Mouse (Mus musculus) adipocyte (in vitro differentiated cells): ENCODE measurements at regions not wholly inside any gene's neighbourhood (a gene's known extent, or its start where the extent isn't known, plus 50 kb on each side); places are given as distances from the start of the nearest gene placed in this dataset.
"Not testable (repeated sequence)": the region's sequence is repeated elsewhere in the genome, so short reads cannot be mapped to it uniquely, and the experiment has no call there.

Source experiments
- DNase-seq: peaks from one replicate; pipeline ENCODE4 v3.0.0-alpha.2; 2016; ENCODE audit warnings: low spot score

DNA sequence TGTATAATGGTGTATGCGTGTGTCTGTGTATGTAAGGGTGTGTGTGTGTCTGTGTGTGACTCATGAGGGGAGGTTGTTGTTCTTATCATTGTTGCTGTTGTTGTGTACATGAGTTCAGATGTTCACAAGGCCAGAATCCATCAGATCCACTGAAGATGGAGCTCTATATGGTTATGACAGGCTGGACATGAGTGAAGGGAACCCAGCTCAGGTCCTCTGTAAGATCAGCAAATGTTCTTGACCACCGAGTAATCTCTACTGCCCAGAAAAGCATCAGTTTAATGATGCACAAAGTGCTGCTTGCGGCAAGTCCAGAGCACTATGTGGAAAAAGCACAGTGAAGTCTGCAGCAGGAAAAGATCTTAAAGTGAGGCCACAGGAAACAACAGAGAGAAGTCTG lies 77.5 kb downstream of the Gm15319 start:
- DNase-seq = not testable (repeated sequence)

GRCm38 (mm10) chr8:20284856-20285255 lies 78.2 kb downstream of the Gm15319 start:
- DNase-seq = not testable (repeated sequence)

GRCm38 (mm10) chr8:20283141-20283540 lies 79.9 kb downstream of the Gm15319 start:
- not testable (repeated sequence) for DNase-seq

DNA sequence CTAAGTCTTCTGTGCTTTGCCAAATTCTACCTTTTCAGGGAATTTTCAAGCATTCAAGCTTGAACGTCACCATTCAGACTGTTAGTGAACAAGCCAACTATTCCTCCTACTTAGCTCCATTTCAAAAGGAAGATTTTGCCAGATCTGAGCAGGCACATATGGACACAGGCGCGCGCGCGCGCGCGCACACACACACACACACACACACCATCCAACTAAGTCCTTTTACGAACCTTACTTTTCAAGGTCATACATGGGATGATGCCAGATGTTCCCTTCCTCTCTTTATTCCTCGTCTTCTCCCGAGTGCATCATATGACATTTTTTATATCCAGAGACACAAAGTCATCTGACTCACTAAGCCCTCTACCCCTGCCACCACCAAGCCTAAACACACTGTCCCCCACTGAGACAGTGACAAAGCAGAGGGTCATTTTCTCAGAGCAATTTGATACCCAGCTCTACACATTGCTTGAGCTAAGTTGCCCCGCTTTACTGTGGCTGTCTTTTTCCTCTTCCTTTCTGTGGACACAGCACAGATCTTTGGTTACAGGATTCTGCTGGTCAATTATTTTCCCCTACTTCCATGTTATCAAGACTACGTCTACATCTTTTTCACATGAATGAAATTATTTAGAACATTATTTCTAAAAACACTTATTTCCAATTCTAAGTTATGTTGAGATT lies 81.7 kb downstream of the Gm15319 start:
- not testable (repeated sequence) for DNase-seq

DNA sequence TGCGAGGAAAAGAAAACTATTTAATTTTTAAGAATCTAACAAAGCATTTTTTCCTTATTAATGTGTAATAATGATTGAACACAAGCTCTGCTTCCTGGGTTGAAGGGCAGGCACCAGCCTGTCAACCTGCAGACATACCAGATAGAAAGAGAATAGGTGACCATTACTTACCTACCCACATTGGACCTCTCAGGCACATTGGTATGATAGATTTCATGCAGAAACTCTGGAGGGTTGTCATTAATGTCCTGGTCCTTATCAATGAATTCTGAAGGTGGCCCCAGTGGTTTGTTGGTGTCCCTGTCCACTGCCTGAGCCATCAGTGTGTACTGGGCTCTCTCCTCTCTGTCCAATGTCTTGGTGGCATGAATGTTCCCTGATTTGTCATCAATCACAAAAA lies 85.3 kb downstream of the Gm15319 start:
- DNase-seq = not testable (repeated sequence)

- DNase-seq = not testable (repeated sequence)
Measured at GRCm38 (mm10) chr8:20276661-20277060, 86.3 kb downstream of the Gm15319 start.

- DNase-seq = not testable (repeated sequence)
Measured at GRCm38 (mm10) chr8:20273844-20274243, 89.2 kb downstream of the Gm15319 start.

DNA sequence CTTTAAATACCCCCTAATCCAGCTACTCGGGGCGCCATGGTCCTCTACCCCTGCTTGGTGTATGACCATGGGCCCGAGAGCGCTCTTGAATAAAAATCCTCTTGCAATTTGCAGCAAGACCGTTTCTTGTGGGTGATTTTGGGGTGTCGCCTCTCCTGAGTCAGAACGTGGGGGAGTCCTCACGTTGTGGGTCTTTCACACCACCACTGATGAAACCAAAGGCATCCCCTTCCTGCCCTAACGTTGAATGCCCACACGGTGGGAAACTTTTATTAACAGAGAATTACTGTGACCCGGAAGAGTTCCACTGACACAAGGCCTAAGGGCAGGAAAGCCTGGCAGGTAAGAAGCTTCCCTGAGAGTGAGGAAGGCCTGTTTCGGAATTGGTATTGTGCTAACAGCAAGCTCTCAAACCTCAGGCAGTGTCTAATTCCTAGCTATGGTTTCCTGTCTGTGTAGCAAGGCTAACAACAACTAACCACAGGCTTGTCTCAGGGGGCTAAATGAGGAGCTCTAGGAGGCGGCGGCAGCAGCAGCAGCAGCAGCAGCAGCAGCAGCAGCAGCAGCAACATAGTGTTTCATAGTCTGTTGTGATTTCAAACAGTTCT lies 95.4 kb downstream of the Gm15319 start:
- DNase-seq = not testable (repeated sequence)

DNA sequence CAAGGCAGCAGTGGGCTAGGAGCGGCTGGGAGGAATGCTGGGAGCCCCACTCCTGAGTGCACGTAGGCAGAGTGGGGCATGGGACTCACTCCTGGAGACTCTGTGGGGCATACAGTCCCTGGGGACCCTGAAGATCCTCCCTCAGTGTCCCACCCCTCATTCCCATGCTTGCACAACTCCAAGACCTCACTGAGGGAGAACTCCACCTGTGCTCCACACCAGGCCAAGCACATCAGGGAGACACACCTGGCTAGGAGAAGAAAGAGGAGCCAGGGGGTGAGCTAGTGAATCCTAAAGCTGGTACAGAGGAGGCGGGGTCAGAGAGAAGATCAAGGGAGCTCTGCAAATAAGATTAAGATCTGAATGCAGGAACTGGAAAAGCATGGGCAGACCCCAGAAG lies 96.2 kb downstream of the Gm15319 start:
- not testable (repeated sequence) for DNase-seq

GRCm38 (mm10) chr8:20264612-20265011 lies 98.4 kb downstream of the Gm15319 start:
- not testable (repeated sequence) for DNase-seq

- DNase-seq = not testable (repeated sequence)
Measured at GRCm38 (mm10) chr8:20264106-20264505, 98.9 kb downstream of the Gm15319 start.

DNA sequence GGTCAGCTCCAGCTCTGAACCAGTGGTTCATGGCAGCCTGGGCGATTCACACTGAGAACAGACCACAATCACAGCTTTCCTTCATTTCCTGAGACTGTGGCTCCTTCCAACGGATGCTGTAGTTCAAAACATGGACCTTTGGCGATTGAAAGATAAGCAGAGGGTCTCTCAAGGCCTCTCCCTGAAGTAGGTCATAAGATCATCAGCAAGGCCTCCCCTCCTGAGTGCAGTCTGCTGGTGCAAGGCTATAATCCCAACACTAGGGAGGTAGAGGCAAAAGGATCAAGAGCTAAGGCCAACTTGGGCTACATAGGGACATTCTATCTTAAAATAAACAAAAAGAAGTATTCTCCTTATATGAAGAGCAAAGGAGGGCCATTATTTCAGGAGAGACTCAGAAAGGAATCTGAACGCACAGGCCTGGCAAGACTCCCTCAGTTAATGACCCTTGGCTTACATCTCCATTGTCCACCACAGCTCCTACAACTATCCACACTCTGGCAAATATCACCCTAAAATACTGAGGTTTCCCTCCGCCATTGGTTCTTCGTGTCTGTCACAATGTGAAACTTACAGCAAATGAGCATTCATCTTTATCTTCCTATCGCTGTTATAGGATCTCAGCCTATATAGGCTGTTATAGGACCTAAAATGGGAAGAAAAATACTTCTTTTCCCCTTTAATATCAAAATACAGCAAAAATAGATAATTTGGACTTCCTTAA lies 100.0 kb downstream of the Gm15319 start:
- DNase-seq = peak; percentile 3

DNA sequence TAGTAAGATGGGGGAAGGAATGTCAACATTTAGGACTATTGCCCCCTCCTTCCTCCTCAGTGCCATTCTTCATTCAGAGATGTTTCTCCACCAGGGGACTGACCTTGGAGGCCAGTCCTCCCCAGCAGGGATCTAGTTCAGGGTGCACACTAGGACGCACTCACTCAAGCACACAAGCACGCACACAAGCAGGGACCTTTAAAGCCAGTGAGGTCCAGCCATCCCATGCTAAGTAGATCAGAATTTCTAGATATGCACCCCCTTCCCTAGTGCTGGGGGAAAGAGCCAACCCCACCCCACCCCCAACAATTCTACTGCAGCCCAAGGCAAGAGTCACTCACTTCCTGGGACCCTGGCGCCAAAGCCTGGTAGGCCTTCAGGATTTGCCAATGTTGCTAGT lies 100.8 kb downstream of the Gm15319 start:
- DNase-seq = not testable (repeated sequence)

DNA sequence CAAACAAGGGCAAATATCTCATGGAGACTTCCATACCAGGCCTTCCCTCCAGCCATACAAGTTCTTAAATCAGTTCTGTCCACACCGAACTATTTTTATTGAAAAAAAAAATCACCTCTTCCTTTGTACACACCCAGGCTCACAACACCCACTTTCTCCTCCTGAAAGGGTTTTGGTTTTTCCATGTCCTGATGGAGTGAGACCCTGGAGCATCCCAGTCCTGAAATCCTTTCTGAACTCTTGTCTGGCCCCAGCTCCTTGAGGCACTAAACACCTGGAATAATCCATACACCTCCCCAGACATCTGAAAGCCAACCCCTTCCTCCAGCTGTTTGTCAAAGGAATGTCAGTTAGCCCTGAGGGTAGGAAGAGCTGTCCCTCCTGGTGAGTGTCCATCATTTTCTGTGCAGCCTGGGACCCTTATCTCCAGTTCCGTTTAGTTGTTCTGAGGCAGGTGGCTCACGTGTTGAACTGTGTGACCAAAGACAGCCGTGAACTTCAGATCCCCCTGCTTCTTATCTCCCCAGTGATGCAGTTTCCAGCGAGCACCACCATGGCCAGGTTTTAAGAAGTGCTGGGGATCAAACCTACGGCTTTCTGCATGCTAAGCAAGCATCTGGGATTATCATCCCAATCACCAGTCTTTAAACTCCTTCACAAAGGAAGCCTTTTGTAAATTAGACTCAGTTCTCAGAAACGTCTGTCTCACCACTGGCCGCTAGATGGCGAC lies 101.4 kb downstream of the Gm15319 start:
- DNase-seq = not testable (repeated sequence)

DNA sequence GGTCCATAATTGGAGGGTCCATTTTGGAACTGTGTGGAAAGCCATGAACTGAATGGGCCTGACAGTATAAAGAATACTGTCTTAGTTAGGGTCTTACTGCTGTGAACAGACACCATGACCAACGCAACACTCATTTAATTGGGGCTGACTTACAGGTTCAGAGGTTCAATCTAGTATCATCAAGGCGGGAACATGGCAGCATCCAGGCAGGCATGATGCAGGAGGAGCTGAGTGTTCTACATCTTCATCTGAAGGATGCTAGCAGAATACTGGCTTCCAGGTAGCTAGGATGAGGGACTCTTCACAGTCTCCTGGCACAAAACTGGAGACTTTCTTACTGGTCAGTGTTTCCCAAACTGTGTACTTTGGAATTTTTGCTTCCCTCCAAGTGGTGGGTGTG lies 102.0 kb downstream of the Gm15319 start:
- DNase-seq = not testable (repeated sequence)

DNA sequence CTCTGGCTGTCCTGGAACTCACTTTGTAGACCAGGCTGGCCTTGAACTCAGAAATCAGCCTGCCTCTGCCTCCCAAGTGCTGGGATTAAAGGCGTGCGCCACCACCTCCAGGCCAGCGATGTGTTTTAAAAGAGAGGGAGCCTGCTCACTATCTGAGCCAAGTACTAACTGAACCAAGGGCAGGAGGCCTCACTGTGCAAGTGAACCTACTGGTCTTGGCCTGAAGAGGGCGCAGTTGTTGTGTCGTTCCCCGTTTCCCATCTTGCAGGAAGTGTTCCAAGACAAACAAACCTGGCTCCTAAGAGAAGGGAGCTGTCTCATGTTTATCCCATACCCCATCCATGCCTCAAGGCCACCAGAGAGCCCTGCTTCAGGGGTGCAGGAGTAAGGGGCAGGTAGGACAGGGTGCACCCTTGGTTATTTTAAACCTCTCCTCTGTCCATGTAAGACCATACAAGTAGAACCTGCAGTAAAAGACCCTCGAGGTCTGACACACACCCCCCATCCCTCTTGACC lies 102.8 kb downstream of the Gm15319 start:
- not testable (repeated sequence) for DNase-seq

- DNase-seq = not testable (repeated sequence)
Measured at GRCm38 (mm10) chr8:20259662-20260061, 103.3 kb downstream of the Gm15319 start.
